9 mouse cellular contexts compared by ENCODE assay signal in genomic region chr11:44512044-44513025, GRCm38 (mm10). TPM values are rescaled to one million over a fixed set of nuclear protein-coding genes. Genes with fewer than 3 reads are reported as not detected.
DNase-seq lines count a peak whose midpoint lies in the region; ATAC-seq and TF ChIP-seq lines count a peak whose summit lies in the region.
"Had no signal": no experiment of that assay in that cellular context is flagged by ENCODE, and none has a peak within 500 bp of the region (broad histone marks: within the 10 kb centered on the region; RNA-seq: fewer than 3 reads in every experiment).

No protein-coding gene starts in this region.

- ATAC-seq in kidney, embryonic 14.5 days (ENCODE audit: low FRiP score, low TSS enrichment) = no peak
- peak; percentile 64 for ATAC-seq in intestine, embryonic 15.5 days
- no peak for ATAC-seq in forebrain, embryonic 16.5 days
- ATAC-seq in hindbrain, embryonic 13.5 days (ENCODE audit: low FRiP score) = no peak
- ATAC-seq: forebrain, postnatal 0 days had no signal

- H3K27ac ChIP-seq in kidney, embryonic 14.5 days (ENCODE audit: low read depth, low read length) = no peak overlapping the region
- H3K27ac ChIP-seq in intestine, embryonic 15.5 days = no peak overlapping the region
- H3K27ac ChIP-seq in small intestine, adult 2 months (ENCODE audit: insufficient read depth, low read depth, low read length) = peak overlapping the region; percentile 17; the same call in 1 of the 2 replicates
- no peak overlapping the region for H3K27ac ChIP-seq in forebrain, embryonic 16.5 days (ENCODE audit: low read length)
- no peak overlapping the region for H3K27ac ChIP-seq in hindbrain, embryonic 13.5 days

- H3K4me2 ChIP-seq in kidney, embryonic 14.5 days (replicated peaks; ENCODE audit: low read depth, low read length) = no peak overlapping the region
- no peak overlapping the region for H3K4me2 ChIP-seq in intestine, embryonic 15.5 days (replicated peaks)
- H3K4me2 ChIP-seq in forebrain, embryonic 16.5 days (ENCODE audit: low read length) = no peak overlapping the region
- no peak overlapping the region for H3K4me2 ChIP-seq in hindbrain, embryonic 13.5 days

- TF ChIP-seq CTCF in small intestine, adult 2 months (IDR thresholded peaks at IDR 0.05; ENCODE audit: extremely low read depth, insufficient read length, insufficient replicate concordance, low read depth, low read length) = no peak

- no peaks in the 10 kb centered on the region for H3K9me3 ChIP-seq in kidney, embryonic 14.5 days (ENCODE audit: control insufficient read depth, low read length)
- H3K9me3 ChIP-seq in intestine, embryonic 15.5 days = no peaks in the 10 kb centered on the region
- no peaks in the 10 kb centered on the region for H3K9me3 ChIP-seq in forebrain, embryonic 16.5 days (ENCODE audit: control insufficient read depth, low read length)
- H3K9me3 ChIP-seq in hindbrain, embryonic 13.5 days = no peaks in the 10 kb centered on the region

- WGBS in kidney, embryonic 14.5 days = 80% methylated on average over 14 of the region's 14 CpGs
- 58% methylated on average over 14 of the region's 14 CpGs for WGBS in intestine, embryonic 15.5 days
- 22% methylated on average over 14 of the region's 14 CpGs for WGBS in small intestine, adult 2 months
- 82% methylated on average over 14 of the region's 14 CpGs for WGBS in forebrain, embryonic 16.5 days
- WGBS in hindbrain, embryonic 13.5 days = 87% methylated on average over 14 of the region's 14 CpGs

- no peak for TF ChIP-seq POLR2A in small intestine, adult 2 months (IDR thresholded peaks at IDR 0.05; ENCODE audit: low read depth, low read length)

- H3K36me3 ChIP-seq in kidney, embryonic 14.5 days (ENCODE audit: control insufficient read depth, insufficient read depth, low read length) = no peaks in the 10 kb centered on the region
- no peaks in the 10 kb centered on the region for H3K36me3 ChIP-seq in intestine, embryonic 15.5 days
- H3K36me3 ChIP-seq in small intestine, adult 2 months (ENCODE audit: control insufficient read depth, insufficient read depth, low read length) = no peaks in the 10 kb centered on the region
- H3K36me3 ChIP-seq in forebrain, embryonic 16.5 days (ENCODE audit: control insufficient read depth, insufficient read depth) = no peaks in the 10 kb centered on the region
- no peaks in the 10 kb centered on the region for H3K36me3 ChIP-seq in hindbrain, embryonic 13.5 days

- DNase-seq in kidney, postnatal 4 days = peak; percentile 30 to 37
- peak; percentile 59 for DNase-seq in brain, adult 2 months (ENCODE audit: low read depth, low spot score)
- DNase-seq: forebrain, postnatal 0 days; lung, postnatal 10 days had no signal

- H3K4me3 ChIP-seq in kidney, embryonic 14.5 days (ENCODE audit: low read length) = no peak overlapping the region
- H3K4me3 ChIP-seq in intestine, embryonic 15.5 days (replicated peaks) = no peak overlapping the region
- no peak overlapping the region for H3K4me3 ChIP-seq in small intestine, adult 2 months (ENCODE audit: low read depth, low read length)
- H3K4me3 ChIP-seq in forebrain, embryonic 16.5 days (replicated peaks; ENCODE audit: low read length) = no peak overlapping the region
- no peak overlapping the region for H3K4me3 ChIP-seq in hindbrain, embryonic 13.5 days

- no peaks in the 10 kb centered on the region for H3K27me3 ChIP-seq in kidney, embryonic 14.5 days (ENCODE audit: control insufficient read depth, insufficient read depth, low read length)
- H3K27me3 ChIP-seq in intestine, embryonic 15.5 days (replicated peaks) = no peaks in the 10 kb centered on the region
- H3K27me3 ChIP-seq in small intestine, adult 2 months (ENCODE audit: control insufficient read depth, insufficient read depth, low read length) = no peaks in the 10 kb centered on the region
- H3K27me3 ChIP-seq in forebrain, embryonic 16.5 days (replicated peaks; ENCODE audit: control insufficient read depth, insufficient read depth, low read length) = no peaks in the 10 kb centered on the region
- H3K27me3 ChIP-seq in hindbrain, embryonic 13.5 days = no peaks in the 10 kb centered on the region

- H3K9ac ChIP-seq in kidney, embryonic 14.5 days (ENCODE audit: low read depth, low read length) = no peak overlapping the region
- H3K9ac ChIP-seq in intestine, embryonic 15.5 days = no peak overlapping the region
- no peak overlapping the region for H3K9ac ChIP-seq in forebrain, embryonic 16.5 days (replicated peaks; ENCODE audit: low read depth, low read length)
- no peak overlapping the region for H3K9ac ChIP-seq in hindbrain, embryonic 13.5 days
- H3K9ac ChIP-seq: forebrain, postnatal 0 days had no signal

- H3K4me1 ChIP-seq in kidney, embryonic 14.5 days (ENCODE audit: control insufficient read depth, insufficient read depth, low read length) = no peaks in the 10 kb centered on the region
- peaks cover 5% of the 10 kb centered on the region; the same call in 1 of the 2 replicates for H3K4me1 ChIP-seq in intestine, embryonic 15.5 days (replicated peaks)
- H3K4me1 ChIP-seq in small intestine, adult 2 months (ENCODE audit: control insufficient read depth, insufficient read depth, insufficient read length, low read length) = peaks cover 13% of the 10 kb centered on the region; the same call in 1 of the 2 replicates
- H3K4me1 ChIP-seq in forebrain, embryonic 16.5 days (replicated peaks; ENCODE audit: control insufficient read depth, insufficient read depth, low read length) = no peaks in the 10 kb centered on the region
- H3K4me1 ChIP-seq in hindbrain, embryonic 13.5 days (replicated peaks) = no peaks in the 10 kb centered on the region

RNA-seq across cellular contexts. Expression of gene Rnf145, which starts 6.4 kb away (rescaled TPM):
- 76.9 and 82.0 TPM in 2 replicates for polyA plus RNA-seq in kidney, embryonic 14.5 days (2014; fragmentation: Nextera tagmentation; extraction: Ambion mirVana)
- polyA plus RNA-seq in intestine, embryonic 15.5 days (2015; fragmentation: Nextera tagmentation; extraction: Ambion mirVana) = 52.1 and 54.8 TPM in 2 replicates
- 41.3 and 56.0 TPM in 2 replicates for polyA plus RNA-seq in small intestine, adult 2 months (2012; rRNA removed)
- 89.0 and 89.5 TPM in 2 replicates for polyA plus RNA-seq in forebrain, embryonic 16.5 days (2015; fragmentation: Nextera tagmentation; extraction: Ambion mirVana)
- polyA plus RNA-seq in hindbrain, embryonic 13.5 days (2015; fragmentation: Nextera tagmentation; extraction: Ambion mirVana) = 108 and 111 TPM in 2 replicates

RNA-seq across cellular contexts. Expression of gene Ublcp1, which starts 42.0 kb away (rescaled TPM):
- polyA plus RNA-seq in kidney, embryonic 14.5 days (2014; fragmentation: Nextera tagmentation; extraction: Ambion mirVana) = 75.4 and 78.4 TPM in 2 replicates
- polyA plus RNA-seq in intestine, embryonic 15.5 days (2015; fragmentation: Nextera tagmentation; extraction: Ambion mirVana) = 55.1 and 56.9 TPM in 2 replicates
- polyA plus RNA-seq in small intestine, adult 2 months (2012; rRNA removed) = 1.9 and 3.1 TPM in 2 replicates
- polyA plus RNA-seq in forebrain, embryonic 16.5 days (2015; fragmentation: Nextera tagmentation; extraction: Ambion mirVana) = 53.1 and 55.6 TPM in 2 replicates
- polyA plus RNA-seq in hindbrain, embryonic 13.5 days (2015; fragmentation: Nextera tagmentation; extraction: Ambion mirVana) = 60.1 and 62.9 TPM in 2 replicates

Comparison
In these comparisons a context has a peak if more than half of its experiments do, and no peak if none do; other contexts are left out.
1. RNA of gene Ublcp1, which starts 42.0 kb away (polyA plus RNA-seq): 75.4 to 78.4 TPM in kidney, embryonic 14.5 days, 60.1 to 62.9 TPM in hindbrain, embryonic 13.5 days, 55.1 to 56.9 TPM in intestine, embryonic 15.5 days and 53.1 to 55.6 TPM in forebrain, embryonic 16.5 days; 1.9 to 3.1 TPM in small intestine, adult 2 months; every median in the first group is over 10 times any median in the second.